Mouse (Mus musculus): ENCODE data around the gene Hypk. TPM values are rescaled to one million over a fixed set of nuclear protein-coding genes. Genes with fewer than 3 reads are reported as not detected.

Gene Hypk
- total and polyA plus RNA-seq, 2 experiments from 2014 or later: 12.5 to 119 TPM

DNA sequence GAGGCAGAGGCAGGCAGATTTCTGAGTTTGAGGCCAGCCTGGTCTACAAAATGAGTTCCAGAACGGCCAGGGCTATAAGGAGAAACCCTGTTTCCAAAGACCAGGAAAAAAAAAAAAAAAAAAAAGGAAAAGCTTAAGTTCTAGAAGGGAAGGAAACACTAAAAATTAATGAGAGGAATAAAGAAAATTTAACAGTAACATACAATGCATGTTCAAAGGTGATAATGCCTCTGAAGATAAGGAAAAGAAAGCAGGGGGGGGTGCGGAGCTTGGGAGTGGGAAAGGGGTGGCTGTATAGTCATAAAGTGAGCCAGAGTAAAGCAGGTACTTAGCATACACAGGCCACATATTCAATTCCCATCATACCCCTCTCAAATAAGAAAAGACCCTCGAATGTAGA lies 8.0 kb upstream of the Hypk start:
- DNase-seq (ENCODE audit: low spot score): no peak
- Histone ChIP-seq H3K9me3 (ENCODE audit: low read length) (no peaks in the 10 kb centered on the region), H3K4me2 (ENCODE audit: low read depth, low read length) (no peak overlapping the region), H3K36me3 (ENCODE audit: insufficient read depth, low read length) (no peaks in the 10 kb centered on the region), H3K9ac (replicated peaks; ENCODE audit: low read length) (no peak overlapping the region), H3K27me3 (ENCODE audit: insufficient read depth, low read length) (no peaks in the 10 kb centered on the region), H3K27ac (no peak overlapping the region), H3K4me3 (ENCODE audit: low read length) (no peak overlapping the region), H3K4me1 (ENCODE audit: insufficient read depth, low read length) (peaks cover 16% of the 10 kb centered on the region)
- ATAC-seq: no peak
- no peak for TF ChIP-seq CTCF (IDR thresholded peaks at IDR 0.05; ENCODE audit: low read depth)
- WGBS: 76% methylated on average over 3 of the region's 3 CpGs

- Histone ChIP-seq H3K4me1 (ENCODE audit: insufficient read depth, low read length) (peaks cover 16% of the 10 kb centered on the region), H3K27ac (no peak overlapping the region), H3K36me3 (ENCODE audit: insufficient read depth, low read length) (peaks cover 3% of the 10 kb centered on the region; the same call in 1 of the 2 replicates), H3K4me3 (ENCODE audit: low read length) (no peak overlapping the region), H3K4me2 (ENCODE audit: low read depth, low read length) (no peak overlapping the region), H3K9me3 (ENCODE audit: low read length) (no peaks in the 10 kb centered on the region), H3K9ac (replicated peaks; ENCODE audit: low read length) (no peak overlapping the region), H3K27me3 (ENCODE audit: insufficient read depth, low read length) (no peaks in the 10 kb centered on the region)
- DNase-seq (ENCODE audit: low spot score): no peak
- no peak for TF ChIP-seq CTCF (IDR thresholded peaks at IDR 0.05; ENCODE audit: low read depth)
- no peak for ATAC-seq
- 79% methylated on average over 4 of the region's 4 CpGs for WGBS
Observed at GRCm38 (mm10) chr2:121446506-121446905, 6.6 kb upstream of the Hypk start.

DNA sequence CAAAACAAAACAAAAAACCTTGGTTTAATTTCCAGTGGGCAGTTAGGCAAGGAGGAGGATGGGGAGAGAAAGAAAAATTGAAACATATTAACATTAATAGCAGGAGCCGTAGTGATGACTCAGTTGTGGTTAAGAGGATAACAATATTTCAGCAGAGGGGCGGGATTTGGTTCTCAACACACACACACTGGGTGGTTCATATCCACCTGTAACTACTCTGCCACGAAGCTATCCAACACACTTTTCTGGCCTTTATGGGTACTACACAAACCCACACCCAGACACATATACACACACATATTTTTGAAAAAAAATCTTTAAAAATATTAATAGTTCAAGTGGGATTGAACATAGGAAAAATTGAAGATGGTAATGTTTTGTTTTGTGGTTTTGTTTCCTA lies 6.1 kb upstream of the Hypk start:
- H3K4me2 ChIP-seq (ENCODE audit: low read depth, low read length): no peak overlapping the region
- ATAC-seq (no peak), DNase-seq (ENCODE audit: low spot score) (no peak)
- H3K9ac ChIP-seq (replicated peaks; ENCODE audit: low read length): no peak overlapping the region
- H3K4me3 ChIP-seq (ENCODE audit: low read length): no peak overlapping the region
- TF ChIP-seq CTCF (IDR thresholded peaks at IDR 0.05; ENCODE audit: low read depth): no peak
- no peaks in the 10 kb centered on the region for H3K27me3 ChIP-seq (ENCODE audit: insufficient read depth, low read length)
- WGBS: 96% methylated on average over 3 of the region's 3 CpGs
- peaks cover 15% of the 10 kb centered on the region for H3K4me1 ChIP-seq (ENCODE audit: insufficient read depth, low read length)
- no peak overlapping the region for H3K27ac ChIP-seq
- H3K9me3 ChIP-seq (ENCODE audit: low read length): no peaks in the 10 kb centered on the region
- H3K36me3 ChIP-seq (ENCODE audit: insufficient read depth, low read length): peaks cover 3% of the 10 kb centered on the region; the same call in 1 of the 2 replicates

DNA sequence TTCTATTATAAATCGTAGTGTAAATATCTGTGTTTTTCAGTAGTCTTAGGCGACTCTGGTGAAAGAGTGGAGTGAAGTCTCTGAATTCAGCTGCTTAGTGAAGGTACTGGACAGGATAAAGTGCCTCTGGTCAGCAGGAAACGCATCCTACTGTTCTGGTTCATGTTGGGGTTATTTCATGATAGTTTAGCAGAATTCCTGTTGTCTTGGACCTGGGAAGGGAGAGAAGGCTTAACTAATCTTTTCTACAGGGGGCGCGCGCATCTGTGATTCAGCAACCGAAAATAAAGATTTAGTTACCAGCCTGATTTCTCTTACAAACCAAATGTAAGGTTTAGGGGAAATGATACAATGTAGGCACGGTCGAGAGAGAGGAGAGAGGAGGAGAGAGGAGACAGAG lies 5.0 kb upstream of the Hypk start:
- TF ChIP-seq CTCF (IDR thresholded peaks at IDR 0.05; ENCODE audit: low read depth): peak; percentile 50
- Histone ChIP-seq H3K4me3 (ENCODE audit: low read length) (peak overlapping the region; percentile 89), H3K27ac (peak overlapping the region; percentile 79), H3K4me1 (ENCODE audit: insufficient read depth, low read length) (0 out of 2 replicates have a peak, but pooled peaks cover 4% of the 10 kb centered on the region), H3K4me2 (ENCODE audit: low read depth, low read length) (peak overlapping the region; percentile 79), H3K36me3 (ENCODE audit: insufficient read depth, low read length) (peaks cover 6% of the 10 kb centered on the region; the same call in 1 of the 2 replicates), H3K9ac (replicated peaks; ENCODE audit: low read length) (peak overlapping the region; percentile 28; the same call in 1 of the 2 replicates), H3K9me3 (ENCODE audit: low read length) (no peaks in the 10 kb centered on the region), H3K27me3 (ENCODE audit: insufficient read depth, low read length) (no peaks in the 10 kb centered on the region)
- no peak for ATAC-seq
- 17% methylated on average over 9 of the region's 9 CpGs for WGBS
- DNase-seq (ENCODE audit: low spot score): peak; percentile 40

- peak; percentile 99 for DNase-seq (ENCODE audit: low spot score)
Observed at GRCm38 (mm10) chr2:121448739-121449535, 4.2 kb upstream of the Hypk start, which contains the start of gene Serf2. Serf2 (plus strand) TSS chr2:121449195.

DNA sequence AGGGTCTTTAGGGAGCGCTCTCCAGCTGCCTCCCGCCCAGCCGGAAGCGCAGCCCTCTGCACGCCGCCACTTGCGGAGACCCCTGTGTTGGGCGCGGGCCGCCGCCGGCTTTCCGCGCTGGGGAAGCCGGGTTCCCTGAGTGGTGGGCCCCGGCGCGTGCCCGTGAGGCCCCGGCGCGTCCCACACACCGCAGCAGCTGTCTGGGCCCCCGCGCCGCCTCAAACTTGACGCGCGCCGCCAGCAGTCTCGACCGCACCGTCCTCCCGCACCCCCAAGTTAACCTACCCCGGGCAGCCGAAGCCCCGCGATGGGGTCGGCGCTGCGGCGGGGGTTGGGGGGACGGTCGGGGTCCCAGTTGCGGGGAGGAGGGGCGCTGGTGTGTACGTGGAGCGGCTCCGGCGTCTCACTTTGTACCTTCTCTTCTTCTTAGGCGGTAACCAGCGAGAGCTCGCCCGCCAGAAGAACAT lies 3.5 kb upstream of the Hypk start:
- no peak for TF ChIP-seq CTCF (IDR thresholded peaks at IDR 0.05; ENCODE audit: low read depth)
- peak; percentile 65 for ATAC-seq

More at GRCm38 (mm10) chr2:121448739-121449535, 4.2 kb upstream of the Hypk start, which contains the start of gene Serf2:
- ATAC-seq: peak; percentile 99
- H3K9me3 ChIP-seq (ENCODE audit: low read length): no peaks in the 10 kb centered on the region
- H3K27ac ChIP-seq: peak within 1 kb of the TSS; percentile 98
- 1% methylated on average over 61 of the region's 74 CpGs for WGBS
- H3K4me1 ChIP-seq (ENCODE audit: insufficient read depth, low read length): 0 out of 2 replicates have a peak, but pooled peaks cover 4% of the 10 kb centered on the region
- TF ChIP-seq CTCF (IDR thresholded peaks at IDR 0.05; ENCODE audit: low read depth): no peak
- peaks cover 13% of the 10 kb centered on the region; the same call in 1 of the 2 replicates for H3K36me3 ChIP-seq (ENCODE audit: insufficient read depth, low read length)
- H3K4me3 ChIP-seq (ENCODE audit: low read length): peak within 1 kb of the TSS; percentile 89
- H3K9ac ChIP-seq (replicated peaks; ENCODE audit: low read length): peak within 1 kb of the TSS; percentile 92
- H3K4me2 ChIP-seq (ENCODE audit: low read depth, low read length): peak within 1 kb of the TSS; percentile 79
- no peaks in the 10 kb centered on the region for H3K27me3 ChIP-seq (ENCODE audit: insufficient read depth, low read length)

More for the DNA sequence above, 3.5 kb upstream of the Hypk start:
- DNase-seq (ENCODE audit: low spot score): no peak
- Histone ChIP-seq H3K27me3 (ENCODE audit: insufficient read depth, low read length) (no peaks in the 10 kb centered on the region), H3K36me3 (ENCODE audit: insufficient read depth, low read length) (peaks cover 13% of the 10 kb centered on the region; the same call in 1 of the 2 replicates), H3K4me3 (ENCODE audit: low read length) (peak overlapping the region; percentile 89), H3K4me2 (ENCODE audit: low read depth, low read length) (peak overlapping the region; percentile 79), H3K4me1 (ENCODE audit: insufficient read depth, low read length) (0 out of 2 replicates have a peak, but pooled peaks cover 4% of the 10 kb centered on the region), H3K9ac (replicated peaks; ENCODE audit: low read length) (peak overlapping the region; percentile 92), H3K27ac (peak overlapping the region; percentile 98), H3K9me3 (ENCODE audit: low read length) (no peaks in the 10 kb centered on the region)
- under 1% methylated on average over 53 of the region's 54 CpGs for WGBS
